Comparison of ENCODE assay signal across 12 mouse cellular contexts in the genomic region with DNA sequence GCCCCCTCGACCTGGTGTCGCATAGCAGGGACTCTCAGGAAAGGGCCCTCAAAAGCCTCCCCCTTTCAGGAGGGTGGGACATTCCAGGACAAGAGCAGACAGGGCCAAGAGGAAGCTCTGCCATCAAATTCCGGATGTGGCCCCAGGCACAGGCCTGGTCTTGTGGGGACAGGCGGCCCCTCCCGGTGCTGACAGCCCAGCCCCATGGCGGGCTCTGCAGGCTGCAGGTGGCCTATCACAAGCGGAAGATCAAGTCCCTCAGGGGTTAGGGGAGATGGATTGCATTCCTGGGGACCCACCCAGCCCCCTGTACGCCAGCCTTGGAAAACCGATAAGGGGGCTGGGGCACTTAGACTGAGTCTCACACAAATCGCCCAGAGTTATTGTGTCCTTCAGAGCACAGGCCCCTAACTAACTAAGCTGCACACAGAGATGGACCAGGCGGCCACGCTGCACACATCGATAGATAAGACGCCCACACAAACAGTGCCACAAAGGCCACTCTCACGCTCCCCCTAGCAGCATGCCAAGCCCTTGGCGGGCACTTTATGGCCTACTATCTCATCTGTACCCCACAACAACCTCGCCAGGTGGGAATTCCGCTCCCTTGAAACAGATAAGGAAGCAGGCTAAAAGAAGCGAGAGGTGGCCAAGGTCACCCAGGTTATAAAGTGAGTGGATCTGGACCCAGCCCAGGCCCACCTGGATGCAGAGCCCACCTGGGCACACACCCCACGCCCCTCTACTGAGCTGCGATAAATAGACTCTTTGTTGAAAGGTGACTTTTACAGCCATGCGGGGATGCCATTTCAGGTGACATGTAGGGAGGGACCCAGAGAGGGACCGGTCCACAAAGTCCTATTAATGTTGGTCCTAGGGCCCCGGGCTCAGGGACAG. TPM values are rescaled to one million over a fixed set of nuclear protein-coding genes. Genes with fewer than 3 reads are reported as not detected.
DNase-seq lines count a peak whose midpoint lies in the region; ATAC-seq and TF ChIP-seq lines count a peak whose summit lies in the region.
"Had no signal": no experiment of that assay in that cellular context is flagged by ENCODE, and none has a peak within 500 bp of the region (broad histone marks: within the 10 kb centered on the region; RNA-seq: fewer than 3 reads in every experiment).

No protein-coding gene starts in this region.

- no peak for DNase-seq in heart, postnatal 25 days (ENCODE audit: low spot score)
- DNase-seq in kidney, postnatal 4 days = peak; percentile 24 to 26
- DNase-seq in adrenal gland, postnatal 10 days = no peak
- DNase-seq in thymus, adult 18-20 months = no peak
- no peak for DNase-seq in spleen, postnatal 4 days (ENCODE audit: low spot score in 2 of 2)
- DNase-seq: gastrocnemius, postnatal 10 days; liver, embryonic 13.5 days had no signal

- no peaks in the 10 kb centered on the region for H3K9me3 ChIP-seq in heart, embryonic 13.5 days
- no peaks in the 10 kb centered on the region for H3K9me3 ChIP-seq in ES-Bruce4 (replicated peaks; ENCODE audit: control insufficient read depth, insufficient read depth, low read length, poor library complexity, severe bottlenecking)
- H3K9me3 ChIP-seq: liver, embryonic 13.5 days had no signal

- no peak for ATAC-seq in heart, embryonic 13.5 days (ENCODE audit: extremely low read depth, insufficient number of reproducible peaks, low FRiP score, low TSS enrichment)
- peak; percentile 52 for ATAC-seq in granulocyte monocyte progenitor cell, adult 5-6 weeks (replicated peaks; ENCODE audit: poor library complexity, severe bottlenecking)
- ATAC-seq: midbrain, embryonic 16.5 days had no signal

- WGBS in heart, embryonic 13.5 days = 51% methylated on average over 24 of the region's 24 CpGs

- no peak overlapping the region for H3K4me3 ChIP-seq in heart, embryonic 13.5 days
- peak overlapping the region; percentile 19; the same call in 1 of the 2 replicates for H3K4me3 ChIP-seq in ES-Bruce4 (ENCODE audit: low read depth, low read length)
- H3K4me3 ChIP-seq: liver, embryonic 13.5 days had no signal

- H3K27ac ChIP-seq in heart, embryonic 13.5 days (replicated peaks) = no peak overlapping the region
- H3K27ac ChIP-seq in ES-Bruce4 (ENCODE audit: insufficient read depth, low read length) = no peak overlapping the region
- H3K27ac ChIP-seq: liver, embryonic 13.5 days had no signal

- H3K4me2 ChIP-seq in heart, embryonic 13.5 days = no peak overlapping the region
- H3K4me2 ChIP-seq: liver, embryonic 13.5 days had no signal

- H3K36me3 ChIP-seq in heart, embryonic 13.5 days = no peaks in the 10 kb centered on the region
- H3K36me3 ChIP-seq in ES-Bruce4 (ENCODE audit: control insufficient read depth, insufficient read depth, low read length, poor library complexity, severe bottlenecking) = no peaks in the 10 kb centered on the region
- H3K36me3 ChIP-seq: liver, embryonic 13.5 days had no signal

- H3K4me1 ChIP-seq in heart, embryonic 13.5 days = peaks cover 13% of the 10 kb centered on the region
- no peaks in the 10 kb centered on the region for H3K4me1 ChIP-seq in ES-Bruce4 (ENCODE audit: control insufficient read depth, insufficient read depth, low read length)

- TF ChIP-seq POLR2A in ES-Bruce4 (IDR thresholded peaks at IDR 0.05; ENCODE audit: insufficient read depth, low read length) = no peak

- intact Hi-C loops in heart, postnatal 25 days (cut with DNase I) = no loop called here

- H3K27me3 ChIP-seq in heart, embryonic 13.5 days (replicated peaks) = no peaks in the 10 kb centered on the region; the same call in 1 of the 2 replicates
- H3K27me3 ChIP-seq in ES-Bruce4 (ENCODE audit: control insufficient read depth, insufficient read depth, low read length, poor library complexity, severe bottlenecking) = no peaks in the 10 kb centered on the region
- H3K27me3 ChIP-seq: liver, embryonic 13.5 days had no signal

- H3K9ac ChIP-seq in heart, embryonic 13.5 days = peak overlapping the region; percentile 41; the same call in 1 of the 2 replicates
- 0 out of 2 replicates have a peak overlapping the region, but pooled peaks have one; percentile 19 for H3K9ac ChIP-seq in ES-Bruce4 (ENCODE audit: low read depth, poor library complexity, severe bottlenecking)
- H3K9ac ChIP-seq: liver, embryonic 13.5 days had no signal

- 0 out of 2 replicates have a peak, but pooled peaks have one; percentile 20 for TF ChIP-seq EP300 in ES-Bruce4 (IDR thresholded peaks at IDR 0.05; ENCODE audit: insufficient read depth, low read depth, low read length)

- TF ChIP-seq CTCF in ES-Bruce4 (IDR thresholded peaks at IDR 0.05; ENCODE audit: low read depth, low read length) = no peak

RNA-seq across cellular contexts. Expression of gene Gm5294, which starts 55.5 kb away (rescaled TPM):
- 0.24 TPM in 1 of 2 replicates, not detected in the other for polyA plus RNA-seq in heart, embryonic 13.5 days (2015; fragmentation: Nextera tagmentation; extraction: Ambion mirVana)
- total RNA-seq in heart, postnatal 25 days (2021) = not detected
- polyA plus RNA-seq in ES-Bruce4 (2011; ENCODE audit: insufficient read depth, insufficient read length, low read depth, missing spikeins) = not detected in 2 replicates
- not detected in 2 replicates for total RNA-seq in granulocyte monocyte progenitor cell, adult 5-6 weeks (2014; fragmentation: Nextera tagmentation)
- total RNA-seq in granulocyte monocyte progenitor cell, adult 5-6 weeks (2017) = 0.52 TPM in 2 replicates
- not detected for total RNA-seq in adrenal gland, postnatal 10 days (2021)
- total RNA-seq: gastrocnemius, postnatal 10 days had no signal
- polyA plus RNA-seq: C2C12; liver, embryonic 13.5 days; midbrain, embryonic 16.5 days had no signal

Comparison
In these comparisons a context has a peak if more than half of its experiments do, and no peak if none do; other contexts are left out.
1. DNase-seq: peak in kidney, postnatal 4 days (2 of 2); none in heart, postnatal 25 days (single experiment), adrenal gland, postnatal 10 days (single experiment), thymus, adult 18-20 months (0 of 2) and spleen, postnatal 4 days (0 of 2).